Mouse (Mus musculus): ENCODE results near the gene Slc11a1. TPM values are rescaled to one million over a fixed set of nuclear protein-coding genes. Genes with fewer than 3 reads are reported as not detected.

Gene Slc11a1
- total RNA-seq, 2 experiments from 2014 or later: 1.6 to 5.3 TPM

- DNase-seq (ENCODE audit: low spot score in 2 of 2): no peak
Measured at GRCm38 (mm10) chr1:74352532-74353096, 22.4 kb upstream of the Slc11a1 start.

- no peak for DNase-seq (ENCODE audit: low spot score in 2 of 2)
Measured at GRCm38 (mm10) chr1:74353453-74354229, 21.4 kb upstream of the Slc11a1 start.

GRCm38 (mm10) chr1:74357531-74357930 lies 17.5 kb upstream of the Slc11a1 start:
- DNase-seq (ENCODE audit: low spot score in 2 of 2): no peak

GRCm38 (mm10) chr1:74359952-74360517 lies 15.0 kb upstream of the Slc11a1 start:
- no peak for DNase-seq (ENCODE audit: low spot score in 2 of 2)

DNA sequence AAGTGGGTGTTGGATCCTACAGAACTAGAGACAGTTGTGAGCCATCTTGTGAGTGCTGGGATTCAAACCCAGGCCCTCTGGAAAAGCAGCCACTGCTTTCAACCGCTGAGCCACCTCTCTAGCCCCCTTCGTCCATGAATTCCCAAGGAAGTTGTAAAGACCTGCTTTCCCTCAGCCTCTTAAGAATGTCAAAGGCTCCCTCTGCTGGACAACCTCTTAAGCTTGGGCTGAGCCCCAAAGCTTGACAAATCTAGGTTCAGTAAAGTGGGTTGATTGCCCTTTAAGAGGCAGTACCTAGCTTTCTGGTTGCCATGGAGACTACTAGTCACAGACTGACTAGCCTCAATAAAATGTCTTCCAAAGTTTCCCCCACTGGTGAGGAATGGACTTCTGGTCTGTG lies 13.2 kb upstream of the Slc11a1 start, which contains the start of gene Catip:
Catip (plus strand) TSS at position 297 of the 400 bp plus-strand sequence.
- DNase-seq (ENCODE audit: low spot score in 2 of 2): peak; percentile 68 to 89

GRCm38 (mm10) chr1:74362325-74363229 lies 12.4 kb upstream of the Slc11a1 start:
- DNase-seq (ENCODE audit: low spot score in 2 of 2): no peak

DNA sequence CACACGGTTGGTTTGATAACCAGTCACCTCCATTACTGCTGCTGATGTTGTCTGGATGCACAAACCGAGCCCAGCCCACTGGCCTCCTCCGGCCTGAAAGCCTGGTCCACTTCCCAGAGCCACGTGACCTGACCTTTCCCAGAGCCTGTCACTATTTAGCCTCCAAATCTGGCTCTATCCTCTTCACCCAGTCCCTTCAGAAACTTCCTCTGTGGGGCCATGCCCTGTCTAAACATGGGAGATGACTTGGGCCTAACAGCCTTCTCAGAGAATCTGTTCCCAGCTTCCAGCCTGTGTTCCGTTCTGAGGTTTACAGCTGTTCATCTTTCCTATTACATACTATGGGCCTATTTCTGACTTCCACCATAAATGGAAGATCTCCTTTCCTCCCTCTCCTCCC lies 11.6 kb upstream of the Slc11a1 start:
- DNase-seq (ENCODE audit: low spot score in 2 of 2): no peak

GRCm38 (mm10) chr1:74364270-74364669 lies 10.7 kb upstream of the Slc11a1 start:
- DNase-seq (ENCODE audit: low spot score in 2 of 2): no peak

DNA sequence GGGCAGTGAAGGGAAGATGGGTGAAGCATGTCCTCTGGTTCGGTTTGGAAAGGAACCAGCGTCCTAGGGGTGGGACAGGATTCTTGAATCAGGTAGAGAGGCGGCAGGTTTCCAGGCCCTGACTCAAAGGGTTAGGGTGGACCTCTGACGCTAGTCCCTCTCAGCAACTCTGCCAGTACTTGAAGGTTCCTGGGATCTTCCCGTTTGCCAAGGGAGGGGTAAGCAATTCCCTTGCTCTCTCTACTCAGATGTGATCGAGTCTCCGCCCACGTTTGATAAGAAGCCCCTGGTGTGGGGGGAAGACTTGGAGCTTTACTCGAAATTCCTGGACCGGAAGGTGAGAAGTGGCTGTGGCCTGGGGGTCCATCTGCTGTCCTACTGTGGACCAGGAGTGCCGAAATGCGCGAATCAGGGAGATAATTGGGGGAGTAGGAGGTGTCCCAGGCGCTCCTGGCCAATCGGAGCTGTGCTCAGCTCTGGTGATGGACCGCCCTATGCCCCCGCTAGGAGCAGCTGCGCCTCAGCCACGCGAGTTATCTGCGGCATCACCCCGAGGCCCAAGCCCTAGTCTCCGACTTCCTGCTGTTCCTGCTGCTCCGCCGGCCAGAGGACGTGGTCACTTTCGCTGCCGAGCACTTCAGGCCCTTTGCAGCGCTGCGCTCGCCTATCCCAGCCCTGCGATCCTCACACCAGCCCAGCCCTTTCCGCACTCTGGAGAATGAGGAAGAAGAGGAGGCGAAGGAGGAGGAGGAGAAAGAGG lies 6.9 kb upstream of the Slc11a1 start:
- no peak for DNase-seq (ENCODE audit: low spot score in 2 of 2)

DNA sequence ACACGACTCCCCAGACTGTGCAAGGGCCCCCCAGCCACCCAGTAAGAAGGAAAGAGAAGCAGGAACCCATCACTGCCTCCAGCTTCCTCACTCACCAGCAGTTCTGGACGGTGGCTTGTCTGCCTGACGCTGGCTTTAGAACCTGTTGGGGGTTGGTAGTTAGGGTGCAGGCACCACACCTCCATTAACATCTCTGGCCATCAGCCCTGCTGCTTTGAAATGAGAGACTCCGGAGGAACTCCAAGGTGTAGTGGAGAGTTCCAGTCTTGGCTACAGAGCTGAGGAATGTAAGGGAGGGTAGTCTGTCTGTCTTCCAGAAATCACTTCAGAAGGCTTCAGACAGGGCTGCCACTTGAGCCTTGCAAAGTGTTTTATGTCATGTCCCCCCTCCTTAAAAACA lies 5.0 kb upstream of the Slc11a1 start:
- DNase-seq (ENCODE audit: low spot score in 2 of 2): no peak

DNA sequence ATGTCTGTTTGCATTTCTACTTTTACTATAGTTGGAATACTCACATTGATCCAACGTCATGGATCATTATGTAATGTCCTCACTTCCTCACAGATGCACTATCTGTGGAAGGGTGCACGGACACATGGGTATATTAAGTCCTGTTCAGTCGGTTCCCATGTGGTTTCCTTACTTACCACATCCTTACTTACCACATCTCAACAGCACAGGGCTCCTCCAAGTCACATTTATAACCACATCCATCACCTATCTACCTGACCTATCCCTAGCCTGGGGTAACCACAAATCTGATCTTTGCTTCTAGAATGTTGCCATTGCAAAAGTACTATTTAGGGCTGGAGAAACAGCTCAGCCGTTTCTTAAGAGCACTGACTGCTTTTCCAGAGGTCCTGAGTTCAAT lies 1.6 kb upstream of the Slc11a1 start:
- no peak for DNase-seq (ENCODE audit: low spot score in 2 of 2)

DNA sequence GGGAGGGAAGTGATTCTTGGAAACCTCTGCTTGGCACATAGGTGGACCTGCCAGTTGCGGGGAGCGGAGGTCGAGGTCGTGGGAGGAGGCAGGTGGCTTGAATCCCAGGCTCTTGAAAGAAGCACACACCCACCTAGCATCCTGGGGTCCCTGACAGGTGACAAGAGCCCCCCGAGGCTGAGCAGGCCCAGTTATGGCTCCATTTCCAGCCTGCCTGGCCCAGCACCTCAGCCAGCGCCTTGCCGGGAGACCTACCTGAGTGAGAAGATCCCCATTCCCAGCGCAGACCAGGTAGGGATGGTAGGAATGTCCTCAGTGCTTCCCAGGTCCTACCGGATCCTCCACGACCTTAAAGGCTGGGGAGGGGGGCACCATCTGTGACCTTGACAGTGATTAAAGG lies 566 bp downstream of the Slc11a1 start:
- DNase-seq (ENCODE audit: low spot score in 2 of 2): no peak

GRCm38 (mm10) chr1:74376396-74376795 lies 1.4 kb downstream of the Slc11a1 start:
- DNase-seq (ENCODE audit: low spot score in 2 of 2): no peak

DNA sequence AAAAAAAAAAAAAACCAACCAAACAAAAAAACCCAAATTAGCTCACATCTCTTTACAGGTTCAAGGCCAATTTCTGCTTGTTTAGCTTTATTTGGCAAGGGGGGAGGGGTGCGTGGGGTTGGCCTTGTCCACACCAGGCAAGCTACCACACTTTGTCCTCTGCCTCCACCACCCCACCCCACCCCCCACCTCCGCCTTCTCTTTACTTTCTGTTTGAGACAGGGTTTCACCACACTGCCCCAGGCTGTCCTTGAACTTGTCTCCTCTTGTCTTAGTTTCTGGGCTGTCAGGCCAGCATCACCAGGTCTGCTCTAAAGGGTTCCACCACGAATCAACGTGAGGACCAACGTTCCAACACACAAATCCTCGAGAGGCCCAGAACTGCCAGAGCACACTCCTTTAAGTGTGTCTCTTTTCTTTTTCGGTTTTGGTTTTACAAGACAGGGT lies 4.1 kb downstream of the Slc11a1 start:
- DNase-seq (ENCODE audit: low spot score in 2 of 2): no peak

- no peak for DNase-seq (ENCODE audit: low spot score in 2 of 2)
Measured at GRCm38 (mm10) chr1:74380484-74380883, 5.5 kb downstream of the Slc11a1 start.

DNA sequence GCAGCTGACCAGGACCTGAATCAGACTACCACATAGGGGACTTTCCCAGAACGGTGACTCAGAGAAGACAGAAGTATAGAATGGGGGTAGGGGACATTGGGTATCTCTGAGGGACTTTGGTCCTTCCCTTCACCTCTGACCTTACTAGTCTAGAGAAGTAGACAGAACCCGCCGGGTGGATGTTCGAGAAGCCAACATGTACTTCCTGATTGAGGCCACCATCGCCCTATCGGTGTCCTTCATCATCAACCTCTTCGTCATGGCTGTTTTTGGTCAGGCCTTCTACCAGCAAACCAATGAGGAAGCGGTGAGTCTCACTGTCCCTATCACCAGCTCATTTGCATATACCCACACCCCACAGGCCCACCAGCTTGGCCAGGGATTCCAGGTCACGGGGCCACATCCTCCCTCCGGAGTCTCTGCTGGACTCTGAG lies 6.6 kb downstream of the Slc11a1 start:
- DNase-seq (ENCODE audit: low spot score in 2 of 2): no peak

DNA sequence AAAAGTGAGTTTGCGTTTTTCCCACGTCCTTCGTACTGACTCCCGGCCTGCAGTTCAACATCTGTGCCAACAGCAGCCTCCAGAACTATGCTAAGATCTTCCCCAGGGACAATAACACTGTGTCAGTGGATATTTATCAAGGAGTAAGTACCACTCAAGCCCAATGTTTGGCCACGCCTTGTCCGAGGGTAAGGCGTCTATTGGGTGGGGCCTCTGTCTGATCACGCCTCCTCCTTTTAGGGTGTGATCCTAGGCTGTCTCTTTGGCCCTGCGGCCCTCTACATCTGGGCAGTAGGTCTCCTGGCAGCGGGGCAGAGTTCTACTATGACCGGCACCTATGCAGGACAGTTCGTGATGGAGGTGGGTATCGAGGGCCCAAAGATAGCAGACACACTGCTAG lies 8.4 kb downstream of the Slc11a1 start:
- no peak for DNase-seq (ENCODE audit: low spot score in 2 of 2)

DNA sequence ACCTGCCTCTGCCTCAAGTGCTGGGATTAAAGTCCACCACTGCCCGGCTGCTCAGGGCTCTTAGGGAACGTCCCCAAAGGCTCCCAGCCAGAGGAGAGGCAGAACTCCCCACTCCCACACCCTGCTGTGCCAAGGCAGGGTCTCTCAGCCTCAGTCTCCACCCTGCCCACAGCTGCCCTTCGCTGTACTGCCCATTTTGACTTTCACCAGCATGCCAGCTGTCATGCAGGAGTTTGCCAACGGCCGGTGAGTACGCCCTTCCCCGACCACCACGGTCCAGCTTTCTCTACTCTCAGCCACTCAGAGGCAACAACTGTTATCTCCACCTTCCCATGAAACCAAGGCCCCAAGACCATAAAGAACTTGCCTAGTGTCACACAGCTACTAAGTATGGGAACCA lies 9.5 kb downstream of the Slc11a1 start:
- no peak for DNase-seq (ENCODE audit: low spot score in 2 of 2)

DNA sequence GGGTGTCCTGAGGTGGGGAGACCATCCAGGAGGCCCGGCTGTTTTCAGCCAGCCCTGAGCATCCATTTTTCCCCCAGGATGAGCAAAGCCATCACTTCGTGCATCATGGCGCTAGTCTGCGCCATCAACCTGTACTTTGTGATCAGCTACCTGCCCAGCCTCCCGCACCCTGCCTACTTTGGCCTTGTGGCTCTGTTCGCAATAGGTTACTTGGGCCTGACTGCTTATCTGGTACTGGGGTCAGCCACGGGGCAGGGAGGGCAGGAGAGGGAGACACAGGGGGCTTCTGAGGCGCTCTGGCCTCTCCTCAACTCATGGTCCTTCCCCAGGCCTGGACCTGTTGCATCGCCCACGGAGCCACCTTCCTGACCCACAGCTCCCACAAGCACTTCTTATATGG lies 10.1 kb downstream of the Slc11a1 start:
- DNase-seq (ENCODE audit: low spot score in 2 of 2): no peak

GRCm38 (mm10) chr1:74385531-74385930 lies 10.5 kb downstream of the Slc11a1 start:
- no peak for DNase-seq (ENCODE audit: low spot score in 2 of 2)

GRCm38 (mm10) chr1:74386363-74386713 lies 11.3 kb downstream of the Slc11a1 start:
- no peak for DNase-seq (ENCODE audit: low spot score in 2 of 2)
